In the genomic region with DNA sequence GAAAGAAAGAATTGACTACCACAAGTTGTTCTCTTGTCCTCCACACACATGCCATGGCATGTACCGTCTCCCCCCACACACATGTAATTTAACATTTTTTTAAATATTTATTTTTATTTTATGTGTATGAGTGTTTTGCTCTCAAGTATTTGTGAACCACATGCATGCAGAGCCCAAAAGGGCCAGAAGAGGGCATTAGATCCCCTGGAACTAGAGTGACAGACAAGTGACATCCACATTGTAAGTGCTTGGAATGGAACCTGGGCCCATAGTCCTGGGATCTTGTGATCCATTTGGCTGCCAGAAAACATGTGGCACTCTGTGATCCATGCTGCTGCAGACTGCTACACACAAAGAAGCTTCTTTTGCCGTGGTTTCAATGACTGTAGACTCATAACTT, we compare ENCODE assay signal across 10 mouse cellular contexts. TPM values are rescaled to one million over a fixed set of nuclear protein-coding genes. Genes with fewer than 3 reads are reported as not detected.
A peak's percentile ranks its signal among the peaks of the same experiment; 100 is the strongest.
DNase-seq lines count a peak whose midpoint lies in the region; ATAC-seq and TF ChIP-seq lines count a peak whose summit lies in the region.
"Had no signal": no experiment of that assay in that cellular context is flagged by ENCODE, and none has a peak within 500 bp of the region (broad histone marks: within the 10 kb centered on the region; RNA-seq: fewer than 3 reads in every experiment).

No protein-coding gene starts in this region.

- peak; percentile 14 for DNase-seq in kidney, adult 2 months
- peak; percentile 39 for DNase-seq in ES-CJ7 (ENCODE audit: low read depth, low spot score)
- peak; percentile 5 for DNase-seq in retina, postnatal 1 day
- no peak for DNase-seq in left cerebral cortex, adult 9 months (ENCODE audit: low spot score in 2 of 2)
- DNase-seq in embryonic facial prominence, embryonic 10.5 days (ENCODE audit: low spot score): no peak
- no peak for DNase-seq in heart, postnatal 36 days

- no peak overlapping the region for H3K4me2 ChIP-seq in kidney, embryonic 15.5 days
- H3K4me2 ChIP-seq: heart, embryonic 15.5 days had no signal

- no peak overlapping the region for H3K27ac ChIP-seq in kidney, adult 2 months (ENCODE audit: insufficient read depth, low read depth, low read length)
- H3K27ac ChIP-seq in kidney, embryonic 15.5 days: no peak overlapping the region
- no peak overlapping the region for H3K27ac ChIP-seq in embryonic facial prominence, embryonic 10.5 days (replicated peaks)
- H3K27ac ChIP-seq: heart, embryonic 15.5 days had no signal

- intact Hi-C loops in heart, postnatal 36 days (cut with DNase I): no loop called here

- ATAC-seq in kidney, embryonic 15.5 days (replicated peaks; ENCODE audit: low FRiP score): no peak
- ATAC-seq in common myeloid progenitor, adult 5-6 weeks (replicated peaks; ENCODE audit: low read depth, poor library complexity, severe bottlenecking): 0 out of 2 replicates have a peak, but pooled peaks have one; percentile 32

- no peak overlapping the region for H3K9ac ChIP-seq in kidney, embryonic 15.5 days
- H3K9ac ChIP-seq: heart, embryonic 15.5 days had no signal

- H3K4me1 ChIP-seq in kidney, adult 2 months (ENCODE audit: control insufficient read depth, insufficient read depth, low read length): no peaks in the 10 kb centered on the region
- H3K4me1 ChIP-seq in kidney, embryonic 15.5 days: no peaks in the 10 kb centered on the region
- H3K4me1 ChIP-seq in embryonic facial prominence, embryonic 10.5 days: no peaks in the 10 kb centered on the region
- H3K4me1 ChIP-seq: heart, embryonic 15.5 days had no signal

- no peaks in the 10 kb centered on the region for H3K27me3 ChIP-seq in kidney, adult 2 months (replicated peaks; ENCODE audit: control insufficient read depth, insufficient read depth, low read length)
- H3K27me3 ChIP-seq in kidney, embryonic 15.5 days: peaks cover 28% of the 10 kb centered on the region
- H3K27me3 ChIP-seq in embryonic facial prominence, embryonic 10.5 days (replicated peaks; ENCODE audit: low read depth, poor library complexity, severe bottlenecking): peaks cover 32% of the 10 kb centered on the region
- H3K27me3 ChIP-seq: heart, embryonic 15.5 days had no signal

- no peaks in the 10 kb centered on the region for H3K36me3 ChIP-seq in kidney, adult 2 months (ENCODE audit: control insufficient read depth, insufficient read depth, low read length)
- H3K36me3 ChIP-seq in kidney, embryonic 15.5 days: no peaks in the 10 kb centered on the region
- H3K36me3 ChIP-seq in embryonic facial prominence, embryonic 10.5 days (replicated peaks): no peaks in the 10 kb centered on the region
- H3K36me3 ChIP-seq: heart, embryonic 15.5 days had no signal

- 75% methylated on average over 2 of the region's 2 CpGs for WGBS in kidney, adult 2 months
- 62% methylated on average over 2 of the region's 2 CpGs for WGBS in kidney, embryonic 15.5 days
- WGBS in embryonic facial prominence, embryonic 10.5 days: 61% methylated on average over 2 of the region's 2 CpGs

- no peak overlapping the region for H3K4me3 ChIP-seq in kidney, adult 2 months (ENCODE audit: insufficient read depth, low read depth, low read length)
- H3K4me3 ChIP-seq in kidney, embryonic 15.5 days (replicated peaks): no peak overlapping the region
- H3K4me3 ChIP-seq in embryonic facial prominence, embryonic 10.5 days: no peak overlapping the region
- H3K4me3 ChIP-seq: heart, embryonic 15.5 days had no signal

- 0 out of 2 replicates have a peak, but pooled peaks have one; percentile 12 for TF ChIP-seq CTCF in kidney, adult 2 months (conservative IDR thresholded peaks at IDR 0.05; ENCODE audit: insufficient read depth, insufficient read length, low read depth, low read length)

- TF ChIP-seq POLR2A in kidney, adult 2 months (IDR thresholded peaks at IDR 0.05; ENCODE audit: low read depth, low read length): no peak

- no peaks in the 10 kb centered on the region for H3K9me3 ChIP-seq in kidney, embryonic 15.5 days (replicated peaks)
- H3K9me3 ChIP-seq in embryonic facial prominence, embryonic 10.5 days: no peaks in the 10 kb centered on the region
- H3K9me3 ChIP-seq: heart, embryonic 15.5 days had no signal

RNA-seq across cellular contexts. Expression of a gene that starts 2.3 kb away (rescaled TPM):
- polyA plus RNA-seq in kidney, adult 2 months (2012; rRNA removed): not detected in 2 replicates
- polyA plus RNA-seq in kidney, embryonic 15.5 days (2015; fragmentation: Nextera tagmentation; extraction: Ambion mirVana): not detected in 2 replicates
- not detected in 2 replicates for total RNA-seq in common myeloid progenitor, adult 5-6 weeks (2017)
- not detected in 2 replicates for polyA plus RNA-seq in embryonic facial prominence, embryonic 10.5 days (2016; fragmentation: Nextera tagmentation; extraction: Ambion mirVana)
- not detected for total RNA-seq in heart, postnatal 36 days (2021)
- polyA plus RNA-seq: heart, embryonic 15.5 days; limb, embryonic 14.5 days had no signal

RNA-seq across cellular contexts. Expression of a gene that starts 10.2 kb away (rescaled TPM):
- 6.8 and 7.0 TPM in 2 replicates for polyA plus RNA-seq in kidney, adult 2 months (2012; rRNA removed)
- polyA plus RNA-seq in kidney, embryonic 15.5 days (2015; fragmentation: Nextera tagmentation; extraction: Ambion mirVana): 11.2 and 12.1 TPM in 2 replicates
- total RNA-seq in common myeloid progenitor, adult 5-6 weeks (2017): 16.9 and 26.2 TPM in 2 replicates
- 12.4 and 15.7 TPM in 2 replicates for polyA plus RNA-seq in embryonic facial prominence, embryonic 10.5 days (2016; fragmentation: Nextera tagmentation; extraction: Ambion mirVana)
- 10 to 100 TPM; 30.5 to 36.2 TPM for total RNA-seq in heart, postnatal 36 days (2021)

RNA-seq across cellular contexts. Expression of a gene that starts 42.7 kb away (rescaled TPM):
- polyA plus RNA-seq in kidney, adult 2 months (2012; rRNA removed): not detected in 2 replicates
- not detected in 2 replicates for polyA plus RNA-seq in kidney, embryonic 15.5 days (2015; fragmentation: Nextera tagmentation; extraction: Ambion mirVana)
- not detected in 2 replicates for total RNA-seq in common myeloid progenitor, adult 5-6 weeks (2017)
- polyA plus RNA-seq in embryonic facial prominence, embryonic 10.5 days (2016; fragmentation: Nextera tagmentation; extraction: Ambion mirVana): not detected in 2 replicates
- not detected for total RNA-seq in heart, postnatal 36 days (2021)
- polyA plus RNA-seq: heart, embryonic 15.5 days; limb, embryonic 14.5 days had no signal

RNA-seq across cellular contexts. Expression of a gene that starts 52.1 kb away (rescaled TPM):
- polyA plus RNA-seq in kidney, adult 2 months (2012; rRNA removed): not detected in 2 replicates
- polyA plus RNA-seq in kidney, embryonic 15.5 days (2015; fragmentation: Nextera tagmentation; extraction: Ambion mirVana): 0.06 and 0.14 TPM in 2 replicates
- total RNA-seq in common myeloid progenitor, adult 5-6 weeks (2017): not detected in 2 replicates
- 0.10 TPM in 1 of 2 replicates, not detected in the other for polyA plus RNA-seq in embryonic facial prominence, embryonic 10.5 days (2016; fragmentation: Nextera tagmentation; extraction: Ambion mirVana)
- not detected for total RNA-seq in heart, postnatal 36 days (2021)
- polyA plus RNA-seq: heart, embryonic 15.5 days had no signal

Comparison
In these comparisons a context has a peak if more than half of its experiments do, and no peak if none do; other contexts are left out.
1. DNase-seq: peak in kidney, adult 2 months (single experiment), ES-CJ7 (single experiment) and retina, postnatal 1 day (single experiment); none in left cerebral cortex, adult 9 months (0 of 2), embryonic facial prominence, embryonic 10.5 days (single experiment) and heart, postnatal 36 days (0 of 2).